Mouse (Mus musculus): Measurements from ENCODE around the gene Ppp1r13l.

GRCm38 (mm10) chr7:19342481-19343027, 17.0 kb upstream of the Ppp1r13l start:
- TF ChIP-seq TAL1 (IDR thresholded peaks at IDR 0.05; ENCODE audit: low read length) = no peak
- no peak for TF ChIP-seq GATA1 (IDR thresholded peaks at IDR 0.05; ENCODE audit: low read length)

All from erythroblast, embryonic 14.5 days (primary cell).